Mouse (Mus musculus) layer of hippocampus, adult 8-10 months (tissue): ENCODE measurements around the gene Sorcs1. TPM values are rescaled to one million over a fixed set of nuclear protein-coding genes. Genes with fewer than 3 reads are reported as not detected.

Experiments
- DNase-seq, 2 experiments: peaks; one replicate each; pipeline ENCODE4 v3.0.0; 2022; ENCODE audit warnings: low spot score in 2 of 2
- total RNA-seq, 4 experiments: library from RNA; stranded (reverse); gene quantifications; 2 replicates each; pipeline ENCODE4 v1.2.4; 2022

Gene Sorcs1
- total RNA-seq, 4 experiments from 2014 or later: 10.1 to 13.3 (median 11.3) TPM

DNA sequence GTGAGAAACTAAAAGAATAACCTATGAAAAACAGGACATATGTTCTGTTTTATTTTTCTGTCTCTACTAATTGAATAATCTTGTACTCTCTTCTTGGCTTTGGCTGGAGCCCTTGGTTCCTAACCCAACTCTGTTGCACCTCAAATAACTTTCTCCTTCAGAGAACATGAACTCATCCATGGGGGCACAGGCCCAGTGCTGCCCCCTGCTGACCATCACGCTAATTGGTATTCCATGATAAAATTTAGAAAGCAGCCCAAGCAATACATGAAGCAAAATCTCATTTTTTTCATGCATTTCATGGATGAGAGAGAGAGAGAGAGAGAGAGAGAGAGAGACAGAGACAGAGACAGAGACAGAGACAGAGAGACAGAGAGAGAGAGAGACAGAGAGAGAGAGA is 255.5 kb downstream of the Sorcs1 start:
- DNase-seq: no peak

DNA sequence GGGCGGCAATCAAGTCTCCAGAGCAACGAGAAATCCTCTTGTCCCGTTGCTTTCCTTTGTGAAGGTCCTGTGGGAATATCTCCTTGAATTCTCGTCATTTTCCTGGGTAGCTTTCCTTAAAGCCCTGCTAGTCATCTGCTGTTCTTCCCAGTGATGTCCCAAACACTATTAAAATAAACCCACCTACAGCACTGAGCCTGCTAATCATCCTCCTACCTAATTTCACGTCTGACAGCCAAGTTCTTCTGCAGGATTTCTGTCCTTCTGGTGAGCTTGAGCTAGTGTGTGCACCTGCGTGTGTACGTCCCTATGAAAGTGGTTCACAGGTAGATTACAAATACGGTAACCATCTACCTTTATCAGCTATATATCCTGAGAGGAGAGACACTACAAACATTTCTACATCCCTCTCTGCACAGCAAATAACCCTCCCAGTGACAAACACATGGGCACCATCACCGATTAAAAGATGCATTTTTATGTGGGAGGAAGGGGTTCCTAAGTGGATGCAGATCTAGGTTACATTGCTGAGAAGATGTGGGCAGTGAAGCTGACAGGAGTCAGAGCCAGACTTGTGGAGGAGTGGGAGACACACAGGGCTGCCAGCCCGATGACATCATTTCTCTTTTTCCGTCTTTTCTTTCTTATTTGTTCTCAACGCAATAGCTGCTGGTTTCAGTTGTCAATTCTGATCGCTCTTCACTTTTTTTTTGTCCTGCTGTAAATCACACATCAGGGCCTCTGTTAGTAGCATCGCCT is 259.3 kb downstream of the Sorcs1 start:
- no peak for DNase-seq

DNA sequence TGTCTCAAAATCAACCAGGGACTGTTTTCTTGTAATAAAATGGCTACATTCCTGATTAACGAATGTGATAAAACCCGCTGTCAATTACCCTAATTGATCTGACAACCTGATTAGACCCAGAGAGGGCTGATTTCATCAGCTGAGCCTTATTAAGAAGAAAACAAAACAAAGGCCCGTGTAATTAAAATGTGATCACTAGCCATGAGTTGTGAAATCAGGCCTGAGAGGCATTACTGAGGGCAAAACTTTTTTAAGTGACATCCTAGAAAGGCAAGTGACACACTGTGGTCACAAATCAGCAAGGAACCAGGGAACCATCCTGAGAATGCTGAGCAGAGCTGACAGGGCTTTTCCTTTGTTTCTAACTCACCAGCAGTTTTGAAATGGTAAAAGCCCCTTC is 267.9 kb downstream of the Sorcs1 start:
- DNase-seq: no peak

GRCm38 (mm10) chr19:50398341-50398740 is 280.1 kb downstream of the Sorcs1 start:
- no peak for DNase-seq

- DNase-seq: no peak
Observed at GRCm38 (mm10) chr19:50395731-50396130, 282.7 kb downstream of the Sorcs1 start.

GRCm38 (mm10) chr19:50394101-50394500 is 284.3 kb downstream of the Sorcs1 start:
- DNase-seq: no peak

GRCm38 (mm10) chr19:50389925-50390552 is 288.4 kb downstream of the Sorcs1 start:
- no peak for DNase-seq

- DNase-seq: no peak
Observed at GRCm38 (mm10) chr19:50378901-50379300, 299.5 kb downstream of the Sorcs1 start.

- peak; percentile 11 to 30 for DNase-seq
Observed at GRCm38 (mm10) chr19:50374751-50375150, 303.7 kb downstream of the Sorcs1 start.

- DNase-seq: no peak
Observed at GRCm38 (mm10) chr19:50366446-50366845, 312.0 kb downstream of the Sorcs1 start.

DNA sequence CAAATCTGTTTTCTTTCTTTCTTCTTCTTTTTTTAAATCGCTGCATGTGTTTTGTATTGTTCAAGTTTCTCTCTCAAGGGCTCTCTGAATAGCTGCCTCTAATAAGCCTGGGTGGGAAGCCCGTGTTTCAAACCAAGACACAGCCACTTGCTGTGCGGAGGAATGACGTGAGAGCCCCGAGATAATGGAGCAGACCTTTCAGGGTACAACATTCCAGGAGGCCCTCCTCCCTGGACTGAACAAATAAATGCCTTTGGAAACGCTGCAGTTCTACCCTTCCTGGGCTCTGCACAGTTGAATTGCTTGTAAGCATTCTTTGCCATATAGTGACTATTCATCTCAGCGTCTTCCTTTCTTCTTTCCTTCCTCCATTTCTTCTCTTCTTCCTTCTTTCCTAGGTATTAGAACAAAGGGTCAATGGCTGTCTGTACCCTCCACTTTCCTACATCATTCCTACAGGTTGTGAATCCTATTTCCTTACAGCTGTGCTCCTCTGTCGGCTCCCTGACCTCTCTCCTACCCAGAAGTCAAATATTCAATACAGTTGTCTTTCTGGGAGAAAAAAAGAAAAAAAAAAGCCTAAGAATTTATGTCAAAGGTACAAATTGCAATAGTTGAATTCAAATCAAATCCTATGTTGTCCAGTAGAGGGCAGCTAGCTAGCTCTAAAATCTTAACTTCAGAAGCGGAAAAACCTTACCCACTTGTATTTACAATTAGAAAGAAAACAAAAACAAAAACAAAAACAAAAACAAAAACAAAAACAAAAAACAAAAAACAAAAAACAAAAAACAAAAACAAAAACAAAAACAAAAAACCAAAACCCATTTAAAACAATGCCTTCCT is 315.6 kb downstream of the Sorcs1 start:
- no peak for DNase-seq

GRCm38 (mm10) chr19:50358561-50358960 is 319.9 kb downstream of the Sorcs1 start:
- DNase-seq: no peak

- DNase-seq: no peak
Observed at GRCm38 (mm10) chr19:50339211-50339610, 339.2 kb downstream of the Sorcs1 start.

GRCm38 (mm10) chr19:50336751-50337150 is 341.7 kb downstream of the Sorcs1 start:
- DNase-seq: no peak

DNA sequence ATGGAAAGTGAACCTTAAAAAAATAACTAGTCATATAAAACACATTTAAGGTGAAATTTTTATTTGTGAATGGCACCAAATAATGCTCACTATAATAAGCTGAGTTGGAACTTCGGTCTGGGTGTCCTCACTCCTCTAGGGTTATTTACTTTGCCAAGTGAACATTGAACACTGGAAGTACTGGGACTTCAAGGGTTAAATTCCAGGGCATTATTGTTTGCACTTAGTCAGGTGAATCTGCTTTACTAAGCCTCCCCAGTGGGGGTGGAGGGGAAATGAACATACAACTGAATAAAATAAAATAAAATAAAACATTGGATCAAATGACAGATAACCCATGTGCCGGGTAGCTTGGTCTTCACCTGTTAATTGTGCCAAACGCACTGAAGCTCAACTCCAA is 347.3 kb downstream of the Sorcs1 start:
- DNase-seq: no peak

DNA sequence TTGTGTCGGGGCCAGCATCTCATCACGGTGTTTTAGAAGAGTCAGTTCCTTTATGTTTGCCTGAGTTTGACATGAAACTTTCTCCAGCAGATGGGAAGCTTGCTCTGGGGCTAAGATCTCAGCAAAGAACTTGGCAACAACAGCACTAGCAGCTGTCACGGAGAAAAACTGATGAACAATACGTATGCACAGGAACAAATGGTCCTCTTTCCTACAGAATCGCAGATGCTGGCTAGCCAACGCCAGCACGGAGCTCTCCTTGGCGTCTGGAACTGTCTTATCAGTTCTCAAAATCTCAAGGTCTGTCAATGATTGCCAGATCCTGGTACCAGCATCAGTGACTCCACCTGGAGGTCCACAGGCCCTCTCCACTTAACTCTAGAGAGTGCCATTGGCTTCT is 350.6 kb downstream of the Sorcs1 start:
- DNase-seq: peak; percentile 7 to 37

DNA sequence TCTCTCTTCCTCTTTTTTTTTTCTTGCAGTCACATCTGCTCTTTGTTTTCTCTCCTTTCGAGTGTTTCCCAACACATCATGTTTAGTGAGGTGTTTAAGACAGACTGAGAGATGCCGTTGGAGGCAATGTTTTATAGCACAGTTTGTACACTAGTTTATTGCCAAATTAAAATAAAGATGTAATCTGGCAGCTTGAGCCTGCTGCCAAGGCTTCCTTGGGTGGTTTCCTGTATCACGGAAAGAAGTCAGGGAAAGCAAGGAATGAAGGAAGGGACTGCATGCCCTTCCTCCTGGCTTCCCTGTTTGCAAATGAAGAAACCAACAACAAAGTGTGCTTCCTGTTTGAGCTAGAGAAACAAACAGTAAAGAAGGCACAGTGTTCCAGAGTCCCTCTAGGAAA is 352.3 kb downstream of the Sorcs1 start:
- no peak for DNase-seq

DNA sequence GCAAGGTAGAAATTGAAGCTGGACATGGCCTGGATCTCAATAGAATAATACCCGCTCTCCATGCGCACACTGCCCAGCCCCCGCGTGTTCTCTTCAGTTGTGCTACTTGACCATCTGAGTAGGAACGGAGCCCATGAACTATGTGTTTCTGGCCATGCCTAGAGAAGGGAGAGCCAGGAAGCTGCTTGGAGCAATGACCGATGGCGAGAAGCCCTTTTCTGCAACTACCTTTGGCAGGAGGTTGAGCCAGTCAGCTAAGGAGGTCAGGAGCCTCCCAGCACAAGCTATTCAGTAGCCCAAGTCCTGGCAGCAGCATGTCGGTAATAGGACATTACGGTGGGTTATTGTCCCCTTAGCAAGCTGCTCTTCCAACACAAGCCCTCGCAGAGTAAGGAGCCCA is 352.8 kb downstream of the Sorcs1 start:
- no peak for DNase-seq

- DNase-seq: no peak
Observed at GRCm38 (mm10) chr19:50307046-50307445, 371.4 kb downstream of the Sorcs1 start.

- no peak for DNase-seq
Observed at GRCm38 (mm10) chr19:50294205-50294604, 384.2 kb downstream of the Sorcs1 start.

- peak in 1 of 2 experiments; percentile 33 for DNase-seq
Observed at GRCm38 (mm10) chr19:50264450-50264849, 414.0 kb downstream of the Sorcs1 start.
